In the genomic region with DNA sequence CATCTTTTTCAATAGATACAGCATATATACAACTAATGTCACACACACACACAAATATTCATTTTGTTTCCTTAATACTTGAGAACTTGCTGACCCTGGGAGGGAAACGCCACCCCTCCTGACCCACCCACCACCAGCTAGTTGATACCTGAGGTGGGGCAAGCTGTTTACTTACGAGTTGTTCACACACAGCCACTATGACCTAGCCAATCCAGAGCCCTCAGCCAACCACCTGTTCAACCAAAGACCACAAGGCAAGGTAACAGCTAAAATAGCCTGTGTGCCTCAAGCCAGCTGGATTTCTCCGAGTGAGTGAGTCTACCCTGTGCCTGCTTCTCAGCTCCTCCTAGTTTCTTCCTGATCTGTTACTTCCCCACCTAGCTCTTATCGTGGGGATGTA, we compare ENCODE assay signal across 17 mouse cellular contexts.
"Had no signal": no experiment of that assay in that cellular context is flagged by ENCODE, and none has a peak within 500 bp of the region (broad histone marks: within the 10 kb centered on the region; RNA-seq: fewer than 3 reads in every experiment).

No protein-coding gene starts in this region.

- H3K27me3 ChIP-seq: liver, embryonic 13.5 days; liver, embryonic 15.5 days; lung, embryonic 15.5 days; megakaryocyte, embryonic 14.5 days; midbrain, embryonic 13.5 days; midbrain, embryonic 15.5 days; neural tube, embryonic 12.5 days had no signal

- H3K9ac ChIP-seq: liver, embryonic 13.5 days; liver, embryonic 15.5 days; lung, embryonic 15.5 days; midbrain, embryonic 13.5 days; midbrain, embryonic 15.5 days; neural tube, embryonic 12.5 days had no signal

- ATAC-seq: lung, postnatal 0 days; midbrain, embryonic 13.5 days; midbrain, embryonic 15.5 days had no signal

- H3K36me3 ChIP-seq: liver, embryonic 13.5 days; liver, embryonic 15.5 days; lung, embryonic 15.5 days; midbrain, embryonic 13.5 days; midbrain, embryonic 15.5 days; neural tube, embryonic 12.5 days had no signal

- H3K27ac ChIP-seq: liver, embryonic 13.5 days; liver, embryonic 15.5 days; lung, embryonic 15.5 days; macrophage; midbrain, embryonic 13.5 days; midbrain, embryonic 15.5 days; neural tube, embryonic 12.5 days had no signal

- H3K4me2 ChIP-seq: liver, embryonic 13.5 days; liver, embryonic 15.5 days; lung, embryonic 15.5 days; midbrain, embryonic 11.5 days; midbrain, embryonic 13.5 days; midbrain, embryonic 15.5 days; neural tube, embryonic 12.5 days had no signal

- H3K4me1 ChIP-seq: liver, embryonic 15.5 days; megakaryocyte, embryonic 14.5 days; midbrain, embryonic 15.5 days had no signal

- DNase-seq: liver, embryonic 13.5 days; lung, adult 2 months; lung, postnatal 14 days; lung, postnatal 36 days; right cerebral cortex, postnatal 14 days; thymus, adult 2 months; thymus, postnatal 25 days; thymus, postnatal 4 days had no signal

- H3K4me3 ChIP-seq: liver, embryonic 13.5 days; liver, embryonic 15.5 days; lung, embryonic 15.5 days; megakaryocyte, embryonic 14.5 days; midbrain, embryonic 13.5 days; midbrain, embryonic 15.5 days; neural tube, embryonic 12.5 days had no signal

- H3K9me3 ChIP-seq: liver, embryonic 13.5 days; liver, embryonic 15.5 days; lung, embryonic 15.5 days; megakaryocyte, embryonic 14.5 days; midbrain, embryonic 13.5 days; midbrain, embryonic 15.5 days; neural tube, embryonic 12.5 days had no signal
